Mouse (Mus musculus) myocyte (in vitro differentiated cells): ENCODE measurements at regions not wholly inside any gene's neighbourhood (a gene's known extent, or its start where the extent isn't known, plus 50 kb on each side); places are given as distances from the start of the nearest gene placed in this dataset.

ENCODE experiments used
- H3K27me3 ChIP-seq: one replicate; pipeline ENCODE4 v1.6.1; 2011; ENCODE audit not compliant: control insufficient read depth, insufficient read depth, insufficient read length
- H3K36me3 ChIP-seq: one replicate; pipeline ENCODE4 v1.6.1; 2011; ENCODE audit not compliant: control insufficient read depth, insufficient read depth
- H3K4me2 ChIP-seq: one replicate; pipeline ENCODE4 v1.6.1; 2011; ENCODE audit warnings: low read depth, control low read depth
- H3K4me3 ChIP-seq: one replicate; pipeline ENCODE4 v1.5.1; 2011; ENCODE audit warnings: mild to moderate bottlenecking, control low read depth, moderate library complexity
- H3K79me2 ChIP-seq: one replicate; pipeline ENCODE4 v1.6.1; 2011; ENCODE audit not compliant: control insufficient read depth, insufficient read depth
- H3ac ChIP-seq: one replicate; pipeline ENCODE4 v1.6.1; 2011; ENCODE audit not compliant: control insufficient read depth, insufficient read length
- CEBPB ChIP-seq: IDR thresholded peaks from 2 replicates; pipeline ENCODE4 v1.6.1; 2011; ENCODE audit warnings: mild to moderate bottlenecking, moderate library complexity; ENCODE audit not compliant: poor library complexity, insufficient read depth, severe bottlenecking
- E2F4 ChIP-seq: IDR thresholded peaks from one replicate; pipeline ENCODE4 v1.6.1; 2011; ENCODE audit warnings: mild to moderate bottlenecking, control low read depth, moderate library complexity; ENCODE audit not compliant: insufficient read depth
- MAX ChIP-seq: IDR thresholded peaks from one replicate; pipeline ENCODE4 v1.6.1; 2011; ENCODE audit warnings: low read depth, mild to moderate bottlenecking, control low read depth
- MYOD1 ChIP-seq, 3 experiments: IDR thresholded peaks; one replicate each; pipeline ENCODE4 v1.6.1; 2011; ENCODE audit warnings: control low read depth in 2 of 3, low read depth in 2 of 3, mild to moderate bottlenecking in 2 of 3, moderate library complexity in 1 of 3; ENCODE audit not compliant: insufficient read length in 2 of 3, control insufficient read depth in 1 of 3
- MYOG ChIP-seq, 3 experiments: IDR thresholded peaks; one replicate each; pipeline ENCODE4 v1.6.1; 2011; ENCODE audit warnings: control low read depth in 2 of 3, low read depth in 2 of 3, mild to moderate bottlenecking in 2 of 3; ENCODE audit not compliant: insufficient read length in 2 of 3, control insufficient read depth in 1 of 3, insufficient read depth in 1 of 3
- POLR2A ChIP-seq: IDR thresholded peaks from one replicate; pipeline ENCODE4 v1.6.1; 2011; ENCODE audit warnings: low read depth, mild to moderate bottlenecking, control low read depth, moderate library complexity; ENCODE audit not compliant: insufficient read length
- POLR2AphosphoS2 ChIP-seq: IDR thresholded peaks from one replicate; pipeline ENCODE4 v1.6.1; 2011; ENCODE audit warnings: low read depth, control low read depth; ENCODE audit not compliant: insufficient read length
- REST ChIP-seq: IDR thresholded peaks from one replicate; pipeline ENCODE4 v1.6.1; 2011; ENCODE audit warnings: mild to moderate bottlenecking, control low read depth, moderate library complexity; ENCODE audit not compliant: insufficient read depth, insufficient read length
- SRF ChIP-seq: IDR thresholded peaks from one replicate; pipeline ENCODE4 v1.6.1; 2011; ENCODE audit warnings: low read depth; ENCODE audit not compliant: control insufficient read depth, insufficient read length
- TCF12 ChIP-seq: IDR thresholded peaks from one replicate; pipeline ENCODE4 v1.6.1; 2011; ENCODE audit warnings: mild to moderate bottlenecking, control low read depth; ENCODE audit not compliant: poor library complexity, insufficient read depth, severe bottlenecking
- TCF3 ChIP-seq: IDR thresholded peaks from one replicate; pipeline ENCODE4 v1.6.1; 2011; ENCODE audit warnings: low read depth, control low read depth; ENCODE audit not compliant: insufficient read length
- USF1 ChIP-seq: IDR thresholded peaks from one replicate; pipeline ENCODE4 v1.6.1; 2011; ENCODE audit warnings: low read depth, mild to moderate bottlenecking, control low read depth, moderate library complexity

DNA sequence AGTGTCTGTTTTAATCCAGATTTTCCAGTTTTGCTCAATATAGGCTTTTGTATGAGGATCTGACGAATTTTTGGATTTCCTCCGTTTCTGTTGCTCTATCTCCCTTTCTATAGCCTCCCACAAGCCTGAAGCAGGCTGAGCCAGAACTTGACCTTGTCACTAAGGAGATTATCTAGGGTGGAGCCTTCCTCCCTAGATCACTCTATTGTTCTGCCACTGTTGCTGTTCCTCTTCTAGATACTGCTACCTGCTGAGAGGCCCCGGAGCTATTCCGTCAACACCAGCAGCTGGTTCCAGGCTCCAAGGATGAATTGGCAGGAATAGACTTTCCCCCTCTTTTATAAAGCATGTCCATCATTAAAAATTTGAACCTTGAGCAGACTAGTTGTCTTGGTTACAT lies 644.7 kb upstream of the Chrm3 start:
- Histone ChIP-seq H3K36me3 (no peaks in the 10 kb centered on the region), H3K79me2 (no peaks in the 10 kb centered on the region), H3K27me3 (no peaks in the 10 kb centered on the region), H3K4me3 (no peak overlapping the region), H3ac (no peak overlapping the region), H3K4me2 (no peak overlapping the region)
- no peak for TF ChIP-seq POLR2A

DNA sequence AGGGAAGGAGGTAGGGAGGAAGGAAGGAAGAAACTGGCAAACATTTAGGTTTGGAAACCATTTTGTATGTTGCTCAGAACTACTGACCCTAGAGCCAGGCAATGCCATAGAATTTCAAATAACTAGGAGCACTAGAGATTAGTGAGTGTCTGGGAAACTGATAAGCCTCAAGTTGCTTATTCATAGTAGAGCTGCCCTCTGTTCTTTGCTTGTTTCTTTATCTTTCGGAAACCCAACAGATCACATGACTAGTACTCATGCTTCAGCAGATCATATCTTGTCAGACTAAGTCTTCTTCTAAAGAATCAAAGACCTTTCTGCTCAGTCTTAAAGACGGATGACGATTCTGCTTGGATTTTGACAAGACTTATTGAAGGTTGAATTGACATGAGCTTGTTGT lies 630.5 kb upstream of the Chrm3 start:
- Histone ChIP-seq H3K4me2 (no peak overlapping the region), H3K27me3 (no peaks in the 10 kb centered on the region), H3ac (no peak overlapping the region), H3K36me3 (no peaks in the 10 kb centered on the region), H3K79me2 (no peaks in the 10 kb centered on the region), H3K4me3 (no peak overlapping the region)
- TF ChIP-seq CEBPB = no peak
- TF ChIP-seq POLR2AphosphoS2 = no peak
- no peak for TF ChIP-seq REST
- TF ChIP-seq TCF3 = no peak
- TF ChIP-seq MYOD1 (IDR thresholded peaks at IDR 0.05; ENCODE audit: control insufficient read depth in 1 of 3, insufficient read length in 2 of 3, low read depth in 2 of 3) = no peak
- TF ChIP-seq E2F4 = no peak
- TF ChIP-seq MAX = no peak
- TF ChIP-seq POLR2A = no peak
- no peak for TF ChIP-seq TCF12
- no peak for TF ChIP-seq MYOG (IDR thresholded peaks at IDR 0.05; ENCODE audit: control insufficient read depth in 1 of 3, insufficient read depth in 1 of 3, insufficient read length in 2 of 3, low read depth in 2 of 3)
- TF ChIP-seq SRF = no peak
- TF ChIP-seq USF1 = no peak

DNA sequence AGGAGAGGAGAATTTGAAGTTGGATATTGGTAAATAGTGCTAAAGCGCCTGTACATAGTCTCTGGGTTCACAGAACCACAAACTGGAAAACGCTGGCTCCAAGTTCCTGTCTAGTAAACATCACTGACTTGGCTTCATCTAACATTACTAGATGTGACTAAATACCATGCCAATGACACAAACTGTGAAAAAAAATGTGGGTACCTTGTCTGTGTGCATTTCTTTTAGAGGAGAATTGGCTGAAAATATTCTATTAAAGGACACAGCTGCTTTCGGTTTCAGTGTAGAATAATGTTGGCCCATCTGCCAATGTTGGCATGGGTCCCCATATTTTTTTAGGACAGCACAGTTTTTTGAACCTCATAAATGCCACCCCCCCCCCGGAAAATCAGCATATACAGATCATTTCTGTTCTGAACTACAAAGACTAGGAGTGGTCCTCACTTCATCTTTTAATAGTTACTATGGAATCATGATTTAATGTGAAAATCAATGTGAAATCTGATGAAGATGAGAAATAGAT lies 629.9 kb upstream of the Chrm3 start:
- no peaks in the 10 kb centered on the region for H3K27me3 ChIP-seq
- H3ac ChIP-seq = no peak overlapping the region
- H3K36me3 ChIP-seq = no peaks in the 10 kb centered on the region
- no peak for TF ChIP-seq MYOD1 (IDR thresholded peaks at IDR 0.05; ENCODE audit: control insufficient read depth in 1 of 3, insufficient read length in 2 of 3, low read depth in 2 of 3)
- TF ChIP-seq MYOG (IDR thresholded peaks at IDR 0.05; ENCODE audit: control insufficient read depth in 1 of 3, insufficient read depth in 1 of 3, insufficient read length in 2 of 3, low read depth in 2 of 3) = no peak
- TF ChIP-seq REST = no peak
- TF ChIP-seq TCF3 = no peak
- no peak for TF ChIP-seq CEBPB
- no peak for TF ChIP-seq MAX
- no peak for TF ChIP-seq SRF
- TF ChIP-seq POLR2A = no peak
- TF ChIP-seq POLR2AphosphoS2 = no peak
- no peak for TF ChIP-seq USF1
- TF ChIP-seq E2F4 = no peak
- TF ChIP-seq TCF12 = no peak
- no peak overlapping the region for H3K4me3 ChIP-seq
- H3K79me2 ChIP-seq = no peaks in the 10 kb centered on the region
- no peak overlapping the region for H3K4me2 ChIP-seq

DNA sequence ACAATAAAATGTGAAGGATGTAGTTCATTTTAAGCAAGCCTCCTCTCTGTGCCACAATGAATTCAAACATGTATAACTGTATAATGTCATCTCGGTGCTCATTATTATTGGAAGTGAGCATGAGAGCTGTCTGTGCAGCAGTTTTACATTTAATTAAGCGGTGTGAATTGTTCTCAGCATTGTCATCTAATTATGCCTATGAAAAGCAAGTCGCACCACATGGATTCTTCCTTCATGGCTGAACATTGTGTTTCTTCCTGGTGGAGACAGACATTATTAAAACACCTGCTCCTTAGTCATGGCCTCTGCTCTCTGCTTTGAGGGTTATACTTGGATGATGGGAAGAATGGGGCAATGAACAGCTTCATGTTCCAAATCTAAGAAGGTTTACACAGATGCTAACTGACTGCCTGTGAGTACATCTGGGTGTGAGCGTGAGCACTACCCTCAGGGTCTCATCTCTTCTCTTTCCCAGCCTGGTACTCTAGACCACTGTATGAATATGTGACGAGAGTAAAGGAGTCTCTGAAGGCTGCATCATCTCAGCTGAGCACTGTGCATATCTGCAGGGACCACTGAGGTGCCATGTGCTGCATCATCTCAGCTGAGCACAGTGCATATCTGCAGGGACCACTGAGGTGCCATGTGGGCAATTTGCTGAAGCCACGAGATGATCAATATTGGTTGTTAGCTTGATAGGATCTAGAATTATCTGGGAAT lies 628.6 kb upstream of the Chrm3 start:
- no peak for TF ChIP-seq POLR2A
- TF ChIP-seq MYOD1 (IDR thresholded peaks at IDR 0.05; ENCODE audit: control insufficient read depth in 1 of 3, insufficient read length in 2 of 3, low read depth in 2 of 3) = no peak
- no peak for TF ChIP-seq MYOG (IDR thresholded peaks at IDR 0.05; ENCODE audit: control insufficient read depth in 1 of 3, insufficient read depth in 1 of 3, insufficient read length in 2 of 3, low read depth in 2 of 3)
- TF ChIP-seq SRF = no peak
- TF ChIP-seq MAX = no peak
- TF ChIP-seq CEBPB = no peak
- TF ChIP-seq E2F4 = no peak
- TF ChIP-seq USF1 = no peak
- no peak for TF ChIP-seq REST
- no peak for TF ChIP-seq TCF12
- TF ChIP-seq POLR2AphosphoS2 = no peak
- no peak for TF ChIP-seq TCF3
- Histone ChIP-seq H3K4me2 (no peak overlapping the region), H3K4me3 (no peak overlapping the region), H3K27me3 (no peaks in the 10 kb centered on the region), H3K79me2 (no peaks in the 10 kb centered on the region), H3ac (no peak overlapping the region), H3K36me3 (no peaks in the 10 kb centered on the region)

GRCm38 (mm10) chr13:10983736-10984135 lies 623.1 kb upstream of the Chrm3 start:
- Histone ChIP-seq H3K27me3 (no peaks in the 10 kb centered on the region), H3K79me2 (no peaks in the 10 kb centered on the region), H3K4me3 (no peak overlapping the region), H3ac (no peak overlapping the region), H3K36me3 (no peaks in the 10 kb centered on the region), H3K4me2 (no peak overlapping the region)
- TF ChIP-seq REST (no peak), MAX (no peak), E2F4 (no peak), SRF (no peak), TCF3 (no peak), POLR2AphosphoS2 (no peak), MYOG (IDR thresholded peaks at IDR 0.05; ENCODE audit: control insufficient read depth in 1 of 3, insufficient read depth in 1 of 3, insufficient read length in 2 of 3, low read depth in 2 of 3) (no peak), MYOD1 (IDR thresholded peaks at IDR 0.05; ENCODE audit: control insufficient read depth in 1 of 3, insufficient read length in 2 of 3, low read depth in 2 of 3) (no peak), POLR2A (no peak), TCF12 (no peak), CEBPB (no peak), USF1 (no peak)
